Mouse (Mus musculus): ENCODE data around the gene Acacb. TPM values are rescaled to one million over a fixed set of nuclear protein-coding genes. Genes with fewer than 3 reads are reported as not detected.

The Acacb gene
- polyA plus RNA-seq, 1 experiment from 2014 or later = 2.3 TPM

DNA sequence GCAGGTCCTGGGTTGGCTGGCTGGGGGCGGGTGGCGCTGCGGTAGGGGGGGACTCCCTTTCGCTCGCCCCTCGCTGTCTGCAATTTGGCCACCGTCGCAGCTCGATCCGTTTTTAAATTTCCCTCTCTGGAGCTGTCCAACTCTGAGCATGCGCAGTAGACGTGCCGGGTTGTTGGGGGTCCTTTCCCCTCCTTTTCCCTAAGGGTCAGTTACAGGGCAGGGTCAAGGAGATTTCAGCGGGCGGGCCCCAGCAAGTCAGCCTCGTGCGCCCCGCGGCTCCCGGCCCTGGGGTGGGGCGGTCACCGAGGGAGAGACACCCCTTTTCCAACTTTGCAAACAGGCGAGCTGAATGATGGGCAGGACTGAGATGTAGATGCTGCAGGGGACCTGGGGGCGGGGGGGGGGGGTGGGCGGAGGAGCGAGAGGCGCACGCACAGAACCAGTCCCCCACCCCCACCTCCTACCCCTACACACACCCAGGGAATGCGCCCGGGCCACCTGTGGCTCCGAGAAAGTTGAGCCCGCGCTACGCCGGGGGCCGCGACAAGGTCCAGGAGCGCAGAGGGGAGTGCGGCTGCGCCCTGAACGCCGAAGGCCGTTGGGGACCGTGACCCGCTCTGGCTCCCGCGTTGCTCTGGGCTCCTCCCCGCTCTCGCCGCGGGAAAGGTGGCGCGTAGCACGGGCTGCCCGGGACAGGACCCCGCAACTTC is 127.5 kb downstream of the Acacb start, which contains the start of gene Foxn4:
Foxn4 (minus strand) TSS at position 115 of the 710 bp plus-strand sequence.
- no peak for ATAC-seq (ENCODE audit: insufficient read depth)
- TF ChIP-seq CTCF (IDR thresholded peaks at IDR 0.05; ENCODE audit: low read depth) = no peak

DNA sequence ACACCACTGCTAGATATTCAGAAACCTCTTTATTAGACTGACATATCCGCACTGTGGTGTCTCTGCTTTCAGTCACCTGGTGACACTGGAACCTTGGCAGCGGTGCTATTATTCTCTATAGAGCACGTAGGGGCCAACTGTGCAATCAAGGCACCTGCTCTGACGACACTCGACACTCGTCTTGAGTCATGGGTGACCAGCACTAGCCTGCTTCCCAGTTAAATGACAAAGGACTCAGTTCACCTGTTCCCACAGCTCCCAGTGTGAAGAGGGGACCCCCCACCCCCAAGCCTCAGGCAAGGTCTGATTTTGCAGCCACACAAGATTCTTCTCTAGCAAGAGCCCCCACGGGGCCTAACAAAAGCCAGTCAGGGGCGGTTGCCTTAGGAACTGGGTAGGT is 129.0 kb downstream of the Acacb start:
- H3K9ac ChIP-seq = no peak overlapping the region
- no peak overlapping the region for H3K4me2 ChIP-seq
- peaks cover 73% of the 10 kb centered on the region for H3K27me3 ChIP-seq (ENCODE audit: insufficient read depth, low read length)
- H3K4me3 ChIP-seq (ENCODE audit: low read depth, low read length) = no peak overlapping the region
- H3K9me3 ChIP-seq (ENCODE audit: low read depth, low read length) = no peaks in the 10 kb centered on the region
- 26% methylated on average over 8 of the region's 8 CpGs for WGBS
- H3K36me3 ChIP-seq (ENCODE audit: insufficient read depth) = no peaks in the 10 kb centered on the region
- no peak overlapping the region for H3K27ac ChIP-seq (ENCODE audit: low read depth)
- H3K4me1 ChIP-seq (ENCODE audit: insufficient read depth) = no peaks in the 10 kb centered on the region
- DNase-seq (no peak), ATAC-seq (ENCODE audit: insufficient read depth) (no peak)
- no peak for TF ChIP-seq CTCF (IDR thresholded peaks at IDR 0.05; ENCODE audit: low read depth)

More for the DNA sequence above, 127.5 kb downstream of the Acacb start, which contains the start of gene Foxn4:
- H3K9me3 ChIP-seq (ENCODE audit: low read depth, low read length) = no peaks in the 10 kb centered on the region
- peak; percentile 45 for DNase-seq
- peak within 1 kb of the TSS; percentile 59 for H3K4me2 ChIP-seq
- no peak within 1 kb of the TSS for H3K9ac ChIP-seq
- H3K36me3 ChIP-seq (ENCODE audit: insufficient read depth) = no peaks in the 10 kb centered on the region
- H3K27me3 ChIP-seq (ENCODE audit: insufficient read depth, low read length) = peaks cover 72% of the 10 kb centered on the region
- under 1% methylated on average over 55 of the region's 56 CpGs for WGBS
- H3K27ac ChIP-seq (ENCODE audit: low read depth) = no peak within 1 kb of the TSS
- peak within 1 kb of the TSS; percentile 31 for H3K4me3 ChIP-seq (ENCODE audit: low read depth, low read length)
- no peaks in the 10 kb centered on the region for H3K4me1 ChIP-seq (ENCODE audit: insufficient read depth)

DNA sequence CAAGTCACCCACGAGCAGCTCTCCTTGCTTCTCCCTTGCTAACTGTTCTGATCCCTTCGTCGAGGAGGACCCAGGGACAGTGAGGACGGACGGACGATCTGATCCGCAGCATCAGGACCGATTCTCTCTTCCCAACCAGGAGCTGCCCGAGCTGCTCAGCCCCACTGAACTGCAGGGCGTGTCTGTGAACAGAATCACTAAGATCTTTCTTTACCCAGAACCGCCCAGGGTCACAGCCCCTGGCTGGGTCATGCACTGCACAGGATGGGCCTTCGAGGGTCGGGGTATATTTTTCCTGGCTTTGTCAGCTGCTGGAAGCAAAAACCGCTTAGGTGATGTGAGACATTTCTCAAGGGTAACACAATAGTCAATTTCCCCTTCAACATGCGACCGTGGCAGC is 129.7 kb downstream of the Acacb start:
- Histone ChIP-seq H3K4me3 (ENCODE audit: low read depth, low read length) (no peak overlapping the region), H3K27me3 (ENCODE audit: insufficient read depth, low read length) (peaks cover 69% of the 10 kb centered on the region), H3K4me2 (no peak overlapping the region), H3K9ac (no peak overlapping the region), H3K27ac (ENCODE audit: low read depth) (no peak overlapping the region), H3K36me3 (ENCODE audit: insufficient read depth) (no peaks in the 10 kb centered on the region), H3K4me1 (ENCODE audit: insufficient read depth) (no peaks in the 10 kb centered on the region), H3K9me3 (ENCODE audit: low read depth, low read length) (no peaks in the 10 kb centered on the region)
- 33% methylated on average over 16 of the region's 16 CpGs for WGBS
- TF ChIP-seq CTCF (IDR thresholded peaks at IDR 0.05; ENCODE audit: low read depth) = no peak
- DNase-seq (no peak), ATAC-seq (ENCODE audit: insufficient read depth) (no peak)

DNA sequence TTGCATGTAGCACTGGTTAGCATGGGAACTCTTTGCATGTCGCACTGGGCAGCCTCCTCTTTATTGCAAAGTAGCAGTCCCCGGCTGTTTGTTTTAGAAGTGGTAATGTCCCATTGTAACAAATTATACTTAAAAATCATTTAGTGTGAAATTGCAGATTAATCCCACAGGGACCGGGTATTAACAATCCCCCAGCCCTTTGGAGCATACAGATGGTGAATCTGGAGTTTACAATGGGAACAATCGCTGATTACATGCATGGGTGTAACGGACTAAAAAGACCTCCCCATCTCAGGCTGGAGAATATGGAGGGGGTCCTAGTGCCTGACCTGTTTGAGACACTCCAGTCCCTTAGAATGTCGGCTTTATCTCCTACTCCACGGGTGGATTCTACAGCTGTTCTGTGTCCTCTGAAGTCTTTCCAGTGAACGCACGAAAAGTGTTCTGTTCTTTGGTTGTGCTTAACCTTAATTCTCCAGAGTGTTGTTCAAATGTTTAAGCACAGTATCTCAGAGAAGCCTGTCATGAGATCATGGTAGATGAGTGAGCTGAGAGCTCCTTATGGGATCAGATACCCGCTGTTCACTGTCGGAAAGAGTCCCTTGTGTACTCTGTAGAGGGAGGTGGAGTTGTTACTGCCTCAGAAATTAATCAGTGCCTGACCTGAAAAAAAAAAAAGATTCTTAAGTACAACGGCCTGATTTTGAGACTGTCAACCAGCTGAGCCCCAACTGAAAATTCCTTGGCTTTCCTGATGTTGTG is 133.2 kb downstream of the Acacb start:
- H3K36me3 ChIP-seq (ENCODE audit: insufficient read depth) = no peaks in the 10 kb centered on the region
- H3K9me3 ChIP-seq (ENCODE audit: low read depth, low read length) = no peaks in the 10 kb centered on the region
- H3K9ac ChIP-seq = no peak overlapping the region
- 40% methylated on average over 12 of the region's 12 CpGs for WGBS
- H3K27ac ChIP-seq (ENCODE audit: low read depth) = no peak overlapping the region
- H3K4me3 ChIP-seq (ENCODE audit: low read depth, low read length) = no peak overlapping the region
- DNase-seq (no peak), ATAC-seq (ENCODE audit: insufficient read depth) (no peak)
- no peak overlapping the region for H3K4me2 ChIP-seq
- H3K27me3 ChIP-seq (ENCODE audit: insufficient read depth, low read length) = peaks cover 34% of the 10 kb centered on the region
- no peak for TF ChIP-seq CTCF (IDR thresholded peaks at IDR 0.05; ENCODE audit: low read depth)
- no peaks in the 10 kb centered on the region for H3K4me1 ChIP-seq (ENCODE audit: insufficient read depth)

DNA sequence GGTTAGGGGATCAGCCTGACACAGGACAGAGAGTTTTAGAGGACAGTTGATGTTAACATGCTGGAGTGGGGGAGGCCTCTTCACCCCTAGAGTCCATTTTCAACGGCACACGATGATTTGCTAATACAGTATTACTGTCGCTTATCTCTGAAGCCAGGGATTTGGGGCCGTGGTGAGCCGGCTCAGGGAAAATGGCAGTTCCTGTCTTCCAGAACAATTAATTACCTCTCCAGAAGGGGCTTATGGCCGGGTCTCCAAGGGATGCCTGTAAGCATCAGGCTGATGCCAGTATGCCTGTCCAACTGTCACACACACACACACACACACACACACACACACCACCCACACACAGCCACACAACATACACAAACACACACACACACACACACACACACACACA is 136.0 kb downstream of the Acacb start:
- no peak for DNase-seq
- H3K9me3 ChIP-seq (ENCODE audit: low read depth, low read length) = no peaks in the 10 kb centered on the region
- H3K4me3 ChIP-seq (ENCODE audit: low read depth, low read length) = no peak overlapping the region
- no peak overlapping the region for H3K4me2 ChIP-seq
- H3K27ac ChIP-seq (ENCODE audit: low read depth) = no peak overlapping the region
- 29% methylated on average over 6 of the region's 6 CpGs for WGBS
- H3K9ac ChIP-seq = no peak overlapping the region
- H3K4me1 ChIP-seq (ENCODE audit: insufficient read depth) = no peaks in the 10 kb centered on the region
- peaks cover 8% of the 10 kb centered on the region for H3K27me3 ChIP-seq (ENCODE audit: insufficient read depth, low read length)
- no peak for TF ChIP-seq CTCF (IDR thresholded peaks at IDR 0.05; ENCODE audit: low read depth)
- no peak for ATAC-seq (ENCODE audit: insufficient read depth)
- no peaks in the 10 kb centered on the region for H3K36me3 ChIP-seq (ENCODE audit: insufficient read depth)

DNA sequence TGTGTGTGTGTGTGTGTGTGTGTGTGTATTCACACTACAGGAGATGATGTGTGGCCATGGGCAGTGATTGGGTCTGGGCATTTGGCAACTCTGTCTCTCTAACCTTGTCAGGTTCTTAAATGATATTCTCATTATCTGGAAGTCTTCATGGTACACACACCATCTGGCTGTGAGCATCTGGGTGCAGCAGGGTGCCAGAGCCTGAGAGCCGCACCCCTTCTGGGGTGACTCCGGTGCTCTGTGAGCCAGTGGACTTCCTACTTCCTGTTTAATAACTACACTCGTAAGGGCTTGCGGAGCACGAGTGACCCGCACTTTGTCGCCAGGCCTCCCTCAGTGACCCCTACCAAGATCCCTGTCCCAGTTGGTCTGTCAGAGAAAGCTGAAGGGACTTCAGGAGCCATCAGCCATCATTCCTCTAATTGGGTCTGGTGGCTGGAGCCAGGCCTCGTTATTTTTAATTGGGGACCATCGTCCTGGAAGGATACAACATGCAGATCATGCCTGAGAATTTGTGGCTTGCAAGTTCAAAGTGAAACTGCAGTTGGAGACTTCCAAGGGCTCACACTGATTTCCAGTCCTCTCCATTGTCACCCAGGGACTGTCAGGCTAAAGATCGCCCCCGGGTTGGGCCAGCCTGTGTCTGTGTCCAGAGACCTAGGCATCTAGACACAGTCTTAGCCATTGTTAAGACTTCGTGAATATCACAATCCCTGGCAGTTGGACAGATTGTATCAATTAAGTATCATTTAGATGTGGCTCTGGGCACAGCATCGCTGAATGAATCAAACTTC is 138.5 kb downstream of the Acacb start:
- no peaks in the 10 kb centered on the region for H3K27me3 ChIP-seq (ENCODE audit: insufficient read depth, low read length)
- no peak overlapping the region for H3K9ac ChIP-seq
- no peaks in the 10 kb centered on the region for H3K4me1 ChIP-seq (ENCODE audit: insufficient read depth)
- no peaks in the 10 kb centered on the region for H3K36me3 ChIP-seq (ENCODE audit: insufficient read depth)
- no peak overlapping the region for H3K4me3 ChIP-seq (ENCODE audit: low read depth, low read length)
- no peak overlapping the region for H3K4me2 ChIP-seq
- TF ChIP-seq CTCF (IDR thresholded peaks at IDR 0.05; ENCODE audit: low read depth) = no peak
- DNase-seq (no peak), ATAC-seq (ENCODE audit: insufficient read depth) (no peak)
- WGBS = 71% methylated on average over 13 of the region's 13 CpGs
- no peaks in the 10 kb centered on the region for H3K9me3 ChIP-seq (ENCODE audit: low read depth, low read length)
- no peak overlapping the region for H3K27ac ChIP-seq (ENCODE audit: low read depth)

DNA sequence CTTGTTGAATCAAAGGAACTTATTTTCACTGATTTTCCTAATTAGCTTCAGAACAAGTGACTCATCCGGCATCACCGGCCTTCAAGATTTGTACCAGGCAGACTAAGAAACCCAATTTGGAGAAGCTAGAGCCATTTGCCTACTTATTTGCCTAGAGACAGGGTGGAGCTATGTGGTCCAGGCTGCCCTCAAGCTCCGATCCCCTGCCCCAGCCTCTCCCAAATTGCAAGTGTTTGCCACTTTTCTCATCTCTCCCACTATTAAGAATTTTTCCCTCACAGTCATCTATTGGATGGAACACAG is 139.0 kb downstream of the Acacb start:
- no peak for ATAC-seq (ENCODE audit: insufficient read depth)
- TF ChIP-seq CTCF (IDR thresholded peaks at IDR 0.05; ENCODE audit: low read depth) = no peak
- 92% methylated on average over 3 of the region's 3 CpGs for WGBS

More for the DNA sequence above, 139.0 kb downstream of the Acacb start:
- DNase-seq = no peak
- H3K4me3 ChIP-seq (ENCODE audit: low read depth, low read length) = no peak overlapping the region
- no peak overlapping the region for H3K4me2 ChIP-seq
- H3K9me3 ChIP-seq (ENCODE audit: low read depth, low read length) = no peaks in the 10 kb centered on the region
- H3K27ac ChIP-seq (ENCODE audit: low read depth) = no peak overlapping the region
- no peaks in the 10 kb centered on the region for H3K27me3 ChIP-seq (ENCODE audit: insufficient read depth, low read length)
- no peaks in the 10 kb centered on the region for H3K36me3 ChIP-seq (ENCODE audit: insufficient read depth)
- no peak overlapping the region for H3K9ac ChIP-seq
- no peaks in the 10 kb centered on the region for H3K4me1 ChIP-seq (ENCODE audit: insufficient read depth)
